Mouse (Mus musculus) liver, adult 2 months (tissue): ENCODE measurements around the gene Stard3. TPM values are rescaled to one million over a fixed set of nuclear protein-coding genes. Genes with fewer than 3 reads are reported as not detected.

Source experiments
- DNase-seq: peaks from one replicate; pipeline ENCODE4 v3.0.0-alpha.2; 2011; ENCODE audit warnings: low read depth, low spot score; ENCODE audit errors: extremely low read depth
- H3K27ac ChIP-seq: fragments of 200-500 bp; replicated peaks from 2 replicates; pipeline ENCODE4 v1.5.1; 2012; ENCODE audit warnings: low read depth, mild to moderate bottlenecking, control low read depth, inconsistent platforms, low read length; ENCODE audit not compliant: insufficient read depth
- H3K27me3 ChIP-seq: fragments of 200-500 bp; 2 replicates; pipeline ENCODE4 v1.6.1; 2012; ENCODE audit warnings: mild to moderate bottlenecking, moderate library complexity, low read length, inconsistent platforms; ENCODE audit not compliant: control insufficient read depth, insufficient read depth
- H3K36me3 ChIP-seq: fragments of 200-500 bp; 2 replicates; pipeline ENCODE4 v1.6.1; 2012; ENCODE audit warnings: low read length, inconsistent platforms; ENCODE audit not compliant: control insufficient read depth, insufficient read depth
- H3K4me1 ChIP-seq: fragments of 200-500 bp; 2 replicates; pipeline ENCODE4 v1.6.1; 2011; ENCODE audit warnings: low read length; ENCODE audit not compliant: control insufficient read depth, insufficient read depth
- H3K4me3 ChIP-seq: fragments of 200-500 bp; 2 replicates; pipeline ENCODE4 v1.5.1; 2011; ENCODE audit warnings: low read depth, mild to moderate bottlenecking, control low read depth, low read length, moderate library complexity; ENCODE audit not compliant: insufficient read depth
- H3K79me2 ChIP-seq: fragments of 200-500 bp; 2 replicates; pipeline ENCODE4 v1.6.1; 2012; ENCODE audit warnings: inconsistent platforms, mild to moderate bottlenecking, low read length, moderate library complexity; ENCODE audit not compliant: control insufficient read depth, insufficient read depth
- H3K9ac ChIP-seq: fragments of 200-500 bp; 2 replicates; pipeline ENCODE4 v1.6.1; 2012; ENCODE audit warnings: low read depth, mild to moderate bottlenecking, control low read depth, inconsistent platforms, low read length
- CTCF ChIP-seq: fragments of 200-500 bp; IDR thresholded peaks from 2 replicates; pipeline ENCODE4 v1.5.1; 2011; ENCODE audit warnings: low read depth, low read length, control low read depth
- POLR2A ChIP-seq: fragments of 200-500 bp; IDR thresholded peaks from 2 replicates; pipeline ENCODE4 v1.6.1; 2011; ENCODE audit warnings: low read length, control low read depth; ENCODE audit not compliant: insufficient read depth; ENCODE audit errors: extremely low read depth
- WGBS: fragments of 180-500 bp; shearing (Covaris S2); methylation state at CpG from one replicate; pipeline ENCODE4 v1.1.7; 2018; 5-methylcytosine and 5-hydroxymethylcytosine counted together
- polyA plus RNA-seq: library from polyadenylated mRNA; depleted of rRNA; stranded (reverse); fragments of >200 nt; gene quantifications from 2 replicates; pipeline ENCODE4 v1.2.3, GENCODE M21; 2012
- total RNA-seq: library from RNA; depleted of rRNA; stranded (reverse); fragments of >200 nt; gene quantifications from 2 replicates; pipeline ENCODE4 v1.2.3, GENCODE M21; 2014

Stard3 gene
- total and polyA plus RNA-seq, 2 experiments: 11.9 to 41.1 TPM

- H3K79me2 ChIP-seq: no peaks in the 10 kb centered on the region
- H3K4me1 ChIP-seq: no peaks in the 10 kb centered on the region
- no peak overlapping the region for H3K4me3 ChIP-seq
- no peak overlapping the region for H3K27ac ChIP-seq
- TF ChIP-seq CTCF (no peak), POLR2A (no peak)
- peaks cover 34% of the 10 kb centered on the region for H3K27me3 ChIP-seq
- 2% methylated on average over 97 of the region's 97 CpGs for WGBS
- DNase-seq: no peak
- H3K36me3 ChIP-seq: no peaks in the 10 kb centered on the region
- no peak overlapping the region for H3K9ac ChIP-seq
Observed at GRCm38 (mm10) chr11:98327136-98328030, 30.8 kb upstream of the Stard3 start.

GRCm38 (mm10) chr11:98328031-98328370 is 30.2 kb upstream of the Stard3 start:
- H3K4me3 ChIP-seq: no peak overlapping the region
- 4% methylated on average over 35 of the region's 35 CpGs for WGBS
- no peak for DNase-seq

GRCm38 (mm10) chr11:98328371-98329069 is 29.6 kb upstream of the Stard3 start:
- Histone ChIP-seq H3K27me3 (peaks cover 28% of the 10 kb centered on the region), H3K4me3 (no peak overlapping the region), H3K27ac (no peak overlapping the region), H3K9ac (no peak overlapping the region), H3K4me1 (no peaks in the 10 kb centered on the region), H3K79me2 (no peaks in the 10 kb centered on the region), H3K36me3 (no peaks in the 10 kb centered on the region)
- WGBS: 4% methylated on average over 55 of the region's 56 CpGs
- no peak for DNase-seq
- no peak for TF ChIP-seq CTCF
- no peak for TF ChIP-seq POLR2A

More at GRCm38 (mm10) chr11:98328031-98328370, 30.2 kb upstream of the Stard3 start:
- H3K79me2 ChIP-seq: no peaks in the 10 kb centered on the region
- peaks cover 29% of the 10 kb centered on the region for H3K27me3 ChIP-seq
- H3K36me3 ChIP-seq: no peaks in the 10 kb centered on the region
- H3K9ac ChIP-seq: no peak overlapping the region
- TF ChIP-seq CTCF (no peak), POLR2A (no peak)
- H3K27ac ChIP-seq: no peak overlapping the region
- no peaks in the 10 kb centered on the region for H3K4me1 ChIP-seq

- no peak within 1 kb of the TSS for H3K4me3 ChIP-seq
- no peak for DNase-seq
- peaks cover 34% of the 10 kb centered on the region for H3K27me3 ChIP-seq
- H3K9ac ChIP-seq: no peak within 1 kb of the TSS
- 0 out of 2 replicates have a peak, but pooled peaks cover under 1% of the 10 kb centered on the region for H3K4me1 ChIP-seq
- no peaks in the 10 kb centered on the region for H3K36me3 ChIP-seq
- no peak within 1 kb of the TSS for H3K27ac ChIP-seq
- 10% methylated on average over 38 of the region's 38 CpGs for WGBS
- H3K79me2 ChIP-seq: no peaks in the 10 kb centered on the region
- TF ChIP-seq CTCF (no peak), POLR2A (no peak)
Observed at GRCm38 (mm10) chr11:98329081-98329959, 28.8 kb upstream of the Stard3 start, which contains the start of gene Neurod2. Gene Neurod2 (minus strand): TSS chr11:98329648.

GRCm38 (mm10) chr11:98329960-98330744 is 28.0 kb upstream of the Stard3 start:
- Histone ChIP-seq H3K4me1 (peaks cover 5% of the 10 kb centered on the region), H3K79me2 (no peaks in the 10 kb centered on the region), H3K27me3 (peaks cover 41% of the 10 kb centered on the region), H3K4me3 (no peak overlapping the region), H3K36me3 (no peaks in the 10 kb centered on the region), H3K27ac (no peak overlapping the region), H3K9ac (no peak overlapping the region)
- no peak for DNase-seq
- TF ChIP-seq CTCF (no peak), POLR2A (no peak)
- WGBS: 48% methylated on average over 9 of the region's 9 CpGs
